Mouse (Mus musculus) lung, postnatal 0 days (tissue): ENCODE measurements around the gene Mroh2a.
A peak's percentile ranks its signal among the peaks of the same experiment; 100 is the strongest.

ENCODE experiments used
- CTCF ChIP-seq: IDR thresholded peaks from 2 replicates; pipeline ENCODE4 v1.5.1; 2016; ENCODE audit warnings: antibody characterized with exemption, mild to moderate bottlenecking
- EP300 ChIP-seq: IDR thresholded peaks from 2 replicates; pipeline ENCODE4 v1.6.1; 2016; ENCODE audit warnings: antibody characterized with exemption, mild to moderate bottlenecking, control low read depth

DNA sequence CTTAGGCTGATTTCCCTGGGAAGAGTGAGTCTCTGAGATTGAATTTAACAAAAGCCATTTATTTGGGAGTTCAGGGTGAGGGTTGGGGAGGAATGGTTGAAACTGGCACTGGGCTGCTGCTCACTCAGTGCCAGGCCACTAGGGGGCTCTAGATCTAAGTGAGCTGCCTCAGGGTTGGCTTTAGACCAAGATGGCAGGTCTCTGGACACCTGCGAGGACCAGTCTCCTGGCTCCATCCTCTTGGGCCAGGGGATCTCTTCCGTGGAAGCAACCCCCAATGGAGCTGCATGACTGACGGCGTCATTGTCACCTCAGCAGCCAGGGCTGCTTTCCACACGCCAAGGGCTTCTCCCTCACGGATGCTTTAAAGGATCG lies 58.1 kb downstream of the Mroh2a start:
- peak; percentile 69 for TF ChIP-seq CTCF
- no peak for TF ChIP-seq EP300
